ENCODE assay signal across 21 mouse cellular contexts in genomic region chr12:108419570-108419969, GRCm38 (mm10). TPM values are rescaled to one million over a fixed set of nuclear protein-coding genes. Genes with fewer than 3 reads are reported as not detected.
DNase-seq lines count a peak whose midpoint lies in the region; TF ChIP-seq lines count a peak whose summit lies in the region.
"Had no signal": no experiment of that assay in that cellular context is flagged by ENCODE, and none has a peak within 500 bp of the region (broad histone marks: within the 10 kb centered on the region; RNA-seq: fewer than 3 reads in every experiment).

No protein-coding gene starts in this region.

- peak overlapping the region; percentile 68 for H3K27ac ChIP-seq in layer of hippocampus, adult 2 months

- no peak overlapping the region for H3K4me3 ChIP-seq in layer of hippocampus, adult 2 months

- no peak for DNase-seq in layer of hippocampus, adult 2 months (ENCODE audit: low spot score in 2 of 2)
- DNase-seq in layer of hippocampus, postnatal 14 days (ENCODE audit: low spot score in 2 of 2), result no peak
- DNase-seq in Muller cell, postnatal 12 days (ENCODE audit: inconsistent ontology term), result peak; percentile 54
- peak; percentile 80 for DNase-seq in brain, adult 2 months (ENCODE audit: low read depth, low spot score)
- no peak for DNase-seq in adipocyte (ENCODE audit: low spot score)
- DNase-seq in right cerebral cortex, postnatal 36 days (ENCODE audit: low spot score in 2 of 2), result no peak
- DNase-seq: adrenal gland, adult 2 months; adrenal gland, adult 8-10 months; adrenal gland, postnatal 10 days; adrenal gland, postnatal 14 days; adrenal gland, postnatal 25 days; adrenal gland, postnatal 36 days; B cell, adult 2 months; cerebellum, adult 11 months; cerebellum, adult 11-12 months; cerebellum, adult 18-20 months; cerebellum, adult 2 months; cerebellum, adult 8-10 months; cerebellum, adult 9-10 months had no signal

- TF ChIP-seq CTCF in layer of hippocampus, adult 2 months (conservative IDR thresholded peaks at IDR 0.05), result no peak

RNA-seq across cellular contexts. Expression of gene Eml1, which starts 48.8 kb away (rescaled TPM):
- total RNA-seq in layer of hippocampus, adult 2 months (2021), result 10 to 100 TPM; 46.6 to 47.4 TPM
- 10 to 100 TPM; 55.0 to 55.4 TPM for total RNA-seq in layer of hippocampus, postnatal 14 days (2021)
- total RNA-seq: CH12.LX, MEL had no signal

Comparison
In these comparisons a context has a peak if more than half of its experiments do, and no peak if none do; other contexts are left out.
1. DNase-seq: peak in Muller cell, postnatal 12 days (single experiment) and brain, adult 2 months (single experiment); none in layer of hippocampus, adult 2 months (0 of 2), layer of hippocampus, postnatal 14 days (0 of 2), adipocyte (single experiment) and right cerebral cortex, postnatal 36 days (0 of 2).